Mouse (Mus musculus) G1E (cell line): ENCODE results near the gene Vps11.
"Not testable (repeated sequence)": the region's sequence is repeated elsewhere in the genome, so short reads cannot be mapped to it uniquely, and the experiment has no call there.

Experiments used
- CTCF ChIP-seq: IDR thresholded peaks from 2 replicates; pipeline ENCODE4 v1.5.1; 2012; ENCODE audit warnings: low read depth, low read length, inconsistent platforms, mixed read lengths
- GATA2 ChIP-seq: IDR thresholded peaks from 2 replicates; pipeline ENCODE4 v1.6.1; 2012; ENCODE audit warnings: low read depth, low read length, inconsistent platforms, borderline replicate concordance
- POLR2AphosphoS5 ChIP-seq: IDR thresholded peaks from 2 replicates; pipeline ENCODE4 v1.6.1; 2012; ENCODE audit warnings: low read depth, low read length, inconsistent platforms; ENCODE audit not compliant: insufficient replicate concordance
- TAL1 ChIP-seq: conservative IDR thresholded peaks from 2 replicates; pipeline ENCODE4 v1.6.1; 2012; ENCODE audit warnings: low read depth, low read length, inconsistent platforms, mixed read lengths

DNA sequence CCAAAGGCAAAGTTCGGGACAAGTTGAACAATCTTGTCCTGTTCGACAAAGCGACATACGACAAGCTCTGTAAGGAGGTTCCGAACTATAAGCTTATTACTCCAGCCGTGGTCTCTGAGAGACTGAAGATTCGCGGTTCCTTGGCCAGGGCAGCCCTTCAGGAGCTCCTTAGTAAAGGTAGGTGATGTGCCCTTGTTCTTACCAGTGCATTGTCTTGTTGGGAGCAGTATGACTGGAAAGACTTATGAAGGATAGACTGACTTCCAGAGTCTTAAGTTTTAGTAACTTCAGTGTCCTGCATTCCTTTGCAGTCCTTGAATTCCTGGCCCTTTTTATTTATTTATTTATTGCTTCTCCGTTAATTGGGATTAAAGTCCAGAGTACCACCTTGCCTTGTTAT, 47.2 kb upstream of the Vps11 start:
- TF ChIP-seq CTCF, POLR2AphosphoS5, TAL1, GATA2: not testable (repeated sequence)
